Mouse (Mus musculus): ENCODE measurements around the gene Arhgef18.

The Arhgef18 gene

DNA sequence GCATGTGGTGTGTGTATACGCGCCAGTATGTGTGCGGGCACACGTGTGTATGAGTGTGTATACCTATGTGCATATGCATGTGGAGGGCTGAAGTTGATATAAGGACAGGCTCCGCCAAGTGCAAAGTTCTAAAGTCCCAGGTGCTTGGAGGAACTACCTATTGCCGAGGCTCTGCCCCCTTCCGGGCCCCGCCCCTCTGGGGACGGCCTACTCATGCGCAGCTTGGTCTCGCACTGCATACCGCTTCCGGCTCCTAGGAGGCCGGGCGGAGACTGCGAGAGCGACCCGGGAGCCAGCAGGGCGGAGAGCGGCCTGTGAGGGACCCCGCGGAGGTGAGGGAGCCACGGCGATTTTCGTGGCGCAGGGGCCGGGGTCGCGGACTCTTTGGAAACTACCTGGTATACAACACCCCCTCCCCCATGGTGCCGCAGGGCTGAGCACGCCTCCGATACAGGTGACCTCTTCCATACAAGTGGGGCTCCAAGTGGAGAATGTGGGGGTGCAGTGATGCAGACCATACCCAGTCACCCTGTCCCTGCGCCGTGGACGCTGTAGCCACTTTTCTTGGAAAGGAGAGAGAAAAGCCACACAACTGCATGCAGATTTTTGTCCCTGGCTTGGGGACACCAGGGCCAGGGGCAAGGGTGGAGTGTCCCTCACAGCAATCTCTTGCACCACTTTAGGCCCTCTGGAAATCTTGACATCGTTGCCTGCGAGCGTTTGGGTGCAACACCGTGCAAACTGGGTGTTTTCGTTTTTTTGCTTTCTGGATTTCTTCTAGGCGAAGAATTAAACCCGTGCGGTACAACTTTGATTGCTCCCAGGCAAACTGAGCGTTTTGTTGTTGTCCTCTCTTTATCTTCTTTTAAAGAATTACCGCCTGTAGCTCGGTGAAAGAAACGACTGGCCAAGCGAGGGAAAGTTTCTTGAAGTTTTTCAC is at the start of gene Arhgef18:
TSS of gene Arhgef18 (plus strand) at position 236 of the 940 bp plus-strand sequence.
- DNase-seq (ENCODE audit: low spot score) = peak; percentile 89

DNA sequence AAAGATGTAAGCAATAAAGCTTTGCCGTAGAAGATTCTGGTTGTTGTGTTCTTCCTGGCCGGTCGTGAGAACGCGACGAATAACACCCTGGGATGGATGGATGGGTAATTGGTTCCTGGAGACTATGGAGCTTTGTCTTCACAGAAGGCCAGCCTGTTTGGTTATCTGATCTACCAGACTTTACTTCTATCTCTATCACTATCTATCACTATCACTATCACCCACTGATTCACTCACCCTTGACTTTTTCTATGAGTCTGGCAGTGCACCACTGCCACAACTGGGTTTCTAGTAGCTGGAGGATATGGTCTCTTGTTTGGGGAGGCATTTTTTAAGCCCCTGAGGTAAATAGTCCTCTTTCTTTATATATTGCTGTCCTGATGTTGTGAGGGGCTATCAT is 47.5 kb upstream of the Arhgef18 start:
- no peak for DNase-seq (ENCODE audit: low spot score)

DNA sequence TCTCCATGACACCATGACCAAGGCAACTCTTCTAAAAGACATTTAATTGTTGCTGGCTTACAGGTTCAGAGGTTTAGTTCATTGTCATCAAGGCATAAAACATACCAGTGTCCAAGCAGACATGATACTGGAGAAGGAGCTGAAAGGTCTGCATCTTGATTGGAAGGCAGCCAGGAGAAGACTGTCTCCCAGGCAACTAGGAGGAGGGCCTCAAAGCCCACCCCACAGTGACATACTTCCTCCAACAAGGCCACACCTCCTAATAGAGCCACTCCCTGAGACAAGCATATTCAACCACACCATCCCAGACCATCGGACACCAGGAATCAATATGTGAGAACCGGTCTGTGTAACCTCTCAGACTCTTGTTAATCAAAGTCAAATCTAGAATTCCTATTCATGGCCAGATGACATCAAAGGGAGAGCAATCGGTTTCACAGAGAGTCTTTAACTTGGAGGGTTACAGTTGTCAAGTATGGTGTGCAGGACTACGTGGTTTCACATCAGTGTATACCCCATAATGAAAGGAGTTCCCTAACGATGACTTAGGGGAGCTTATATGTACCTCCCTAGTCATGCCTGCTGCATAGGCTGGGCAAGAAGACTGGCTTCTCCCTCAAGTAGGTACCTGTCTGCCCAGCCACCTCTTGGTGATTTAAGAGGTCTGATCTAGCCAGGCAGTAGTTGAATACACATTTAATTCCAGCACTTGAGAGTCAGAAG is 46.0 kb upstream of the Arhgef18 start:
- DNase-seq (ENCODE audit: low spot score) = no peak

DNA sequence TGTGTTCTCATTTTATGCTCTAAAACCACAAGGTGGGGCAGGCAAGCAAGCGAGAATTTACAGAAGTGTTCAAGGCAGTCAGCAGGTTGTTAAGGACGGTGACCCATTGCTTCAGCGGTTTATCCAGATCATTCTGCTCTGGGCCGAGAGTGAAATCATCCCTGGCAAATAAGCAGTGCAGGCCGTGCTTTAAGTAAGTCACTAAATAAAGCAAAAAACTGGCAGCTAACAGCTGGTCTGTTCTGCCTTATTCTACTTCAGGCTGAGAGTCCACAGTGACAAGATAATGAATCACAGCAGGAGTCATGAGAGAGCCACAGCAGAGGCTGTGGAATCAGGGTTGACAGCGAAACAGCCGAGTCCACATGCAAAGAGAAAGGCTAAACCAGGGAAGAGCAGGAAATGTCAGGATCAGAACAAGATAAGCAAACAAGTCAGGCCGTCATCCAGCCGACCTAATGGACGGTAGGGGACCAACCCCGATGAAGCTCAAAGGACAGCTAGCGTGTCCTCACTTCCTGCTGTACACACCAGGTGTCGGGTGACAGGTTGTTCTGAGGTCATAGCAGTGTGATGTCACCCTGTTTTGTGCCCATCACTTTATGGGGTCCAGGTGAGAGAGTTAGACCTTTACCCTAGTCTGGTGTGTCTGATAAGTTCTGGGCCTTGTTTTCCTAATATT is 44.5 kb upstream of the Arhgef18 start:
- peak; percentile 54 for DNase-seq (ENCODE audit: low spot score)

DNA sequence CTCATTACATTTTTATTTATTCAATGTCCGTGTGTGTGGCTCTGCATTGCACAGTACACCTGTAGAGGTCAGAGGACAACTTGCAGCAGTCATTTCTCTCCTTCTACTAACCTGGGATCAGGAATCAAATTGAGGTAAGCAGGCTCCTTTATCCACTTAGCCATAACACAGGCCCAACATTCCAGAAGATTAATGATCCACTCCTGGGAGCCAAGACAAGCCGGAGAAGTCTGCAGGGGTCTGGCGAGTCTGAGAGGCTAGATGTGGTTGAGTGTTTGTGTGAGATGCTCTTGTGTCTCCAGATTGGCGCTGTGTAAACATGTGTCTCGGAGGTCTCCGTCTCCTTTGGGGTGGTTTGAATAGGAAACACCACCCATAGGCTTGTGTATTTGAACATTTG is 42.1 kb upstream of the Arhgef18 start:
- no peak for DNase-seq (ENCODE audit: low spot score)

DNA sequence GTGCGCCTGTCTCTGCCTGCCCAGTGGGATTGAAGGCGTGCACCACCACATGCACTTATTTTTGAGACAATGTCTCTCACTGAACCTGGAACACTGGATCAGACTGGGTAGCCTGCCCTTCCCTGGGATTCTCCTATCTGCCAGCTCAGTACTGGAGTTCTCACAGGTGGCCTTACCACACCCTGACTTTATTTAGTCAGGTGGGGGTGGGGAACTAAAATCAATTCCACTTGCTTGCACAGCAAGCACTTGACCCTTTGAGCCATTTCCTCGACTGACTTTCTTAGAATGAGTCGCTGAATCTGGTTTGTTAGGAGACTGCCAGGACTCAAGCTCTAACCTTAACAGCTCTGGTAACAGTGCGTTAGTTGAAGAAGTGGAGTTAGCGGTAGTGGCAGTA is 40.1 kb upstream of the Arhgef18 start:
- peak; percentile 64 for DNase-seq (ENCODE audit: low spot score)

- DNase-seq (ENCODE audit: low spot score) = no peak
Measured at GRCm38 (mm10) chr8:3353189-3353810, 39.5 kb upstream of the Arhgef18 start, which contains the start of gene A430078G23Rik. Gene A430078G23Rik (plus strand): TSS chr8:3353415.

DNA sequence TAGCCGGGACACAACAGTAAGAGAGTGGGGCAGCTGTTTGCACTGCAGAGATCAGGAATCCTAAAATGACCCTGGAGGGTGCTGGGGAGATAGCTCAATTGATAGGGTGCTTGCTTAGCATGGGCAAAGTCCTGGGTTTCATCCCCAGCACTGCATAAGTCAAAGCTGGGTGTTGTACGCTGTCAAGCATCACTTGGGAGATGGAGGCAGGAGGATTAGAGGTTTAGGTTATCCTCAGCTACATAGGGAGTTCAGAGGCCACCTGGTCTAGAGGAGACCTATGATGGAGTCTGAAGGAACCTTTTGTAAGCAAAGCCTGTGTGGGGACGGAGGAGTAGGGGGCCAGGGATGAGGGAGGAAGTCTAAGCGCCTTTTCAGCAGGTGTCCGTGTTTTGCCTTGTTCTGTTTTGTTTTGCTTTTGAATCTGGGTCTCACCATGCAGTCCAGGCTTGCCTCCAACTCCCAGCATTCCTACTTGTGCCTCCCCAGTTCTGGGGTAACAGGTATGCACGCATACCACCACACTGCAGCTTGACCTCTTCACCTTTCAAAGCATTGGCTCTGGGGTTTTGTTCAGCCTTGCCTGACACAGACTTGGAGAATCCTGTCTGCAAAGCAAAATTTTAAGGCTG is 38.9 kb upstream of the Arhgef18 start:
- DNase-seq (ENCODE audit: low spot score) = no peak

- no peak for DNase-seq (ENCODE audit: low spot score)
Measured at GRCm38 (mm10) chr8:3354443-3354812, 38.4 kb upstream of the Arhgef18 start.

GRCm38 (mm10) chr8:3355586-3355985 is 37.2 kb upstream of the Arhgef18 start:
- no peak for DNase-seq (ENCODE audit: low spot score)

- DNase-seq (ENCODE audit: low spot score) = peak; percentile 53
Measured at GRCm38 (mm10) chr8:3358060-3358459, 34.7 kb upstream of the Arhgef18 start.

DNA sequence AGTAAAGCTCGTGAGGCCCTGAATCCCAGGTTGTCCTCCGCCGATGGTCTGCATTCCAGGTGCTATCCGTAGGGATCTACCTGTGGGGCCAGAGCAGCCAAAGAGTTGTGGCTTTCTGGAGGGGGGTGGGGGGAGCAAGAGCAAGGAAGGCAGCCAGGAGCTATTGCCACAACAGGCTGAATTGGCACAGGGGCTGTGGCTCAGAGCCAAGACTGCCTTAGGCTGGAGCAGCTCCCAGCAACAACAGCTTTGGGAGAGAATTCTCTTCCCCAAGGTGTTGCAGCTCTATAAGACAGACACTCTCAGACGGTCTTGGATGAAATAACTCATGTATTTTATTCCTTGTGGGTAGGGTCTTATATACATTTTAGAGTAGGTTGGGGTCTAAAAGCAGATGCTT is 25.7 kb upstream of the Arhgef18 start:
- DNase-seq (ENCODE audit: low spot score) = no peak

- no peak for DNase-seq (ENCODE audit: low spot score)
Measured at GRCm38 (mm10) chr8:3368091-3368490, 24.7 kb upstream of the Arhgef18 start.

GRCm38 (mm10) chr8:3375748-3376147 is 17.1 kb upstream of the Arhgef18 start:
- no peak for DNase-seq (ENCODE audit: low spot score)

DNA sequence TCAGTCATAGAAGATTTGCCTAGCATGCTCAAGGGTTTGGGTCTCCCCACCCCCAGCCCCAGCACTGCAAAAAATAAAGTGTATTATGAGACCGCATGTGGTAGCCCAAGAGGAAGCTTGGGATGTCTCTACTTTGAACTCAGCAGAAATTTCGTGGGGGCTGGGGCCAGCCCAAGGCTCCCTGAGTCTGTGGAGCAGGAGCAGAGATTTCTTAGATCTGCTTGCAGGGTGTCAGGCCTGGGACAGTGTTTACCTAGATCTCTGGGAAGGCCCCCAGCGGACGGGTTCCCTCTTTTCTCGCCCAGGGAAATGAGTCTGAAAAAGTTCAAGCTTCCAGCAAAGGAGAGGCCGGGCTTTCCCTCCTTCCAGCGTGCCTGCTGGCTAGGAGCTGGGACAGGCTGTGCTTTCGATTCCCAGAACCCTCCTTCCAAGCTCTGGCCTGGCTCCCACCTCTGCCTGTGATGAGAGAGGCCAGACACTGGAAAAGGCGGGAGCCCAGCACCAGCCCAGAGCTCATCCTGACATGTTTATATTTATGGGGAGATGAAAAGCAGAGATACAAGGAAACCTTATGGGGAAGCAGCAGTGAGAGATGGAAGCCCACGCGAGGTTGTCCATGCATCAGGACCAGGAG is 16.0 kb upstream of the Arhgef18 start:
- DNase-seq (ENCODE audit: low spot score) = peak; percentile 67

DNA sequence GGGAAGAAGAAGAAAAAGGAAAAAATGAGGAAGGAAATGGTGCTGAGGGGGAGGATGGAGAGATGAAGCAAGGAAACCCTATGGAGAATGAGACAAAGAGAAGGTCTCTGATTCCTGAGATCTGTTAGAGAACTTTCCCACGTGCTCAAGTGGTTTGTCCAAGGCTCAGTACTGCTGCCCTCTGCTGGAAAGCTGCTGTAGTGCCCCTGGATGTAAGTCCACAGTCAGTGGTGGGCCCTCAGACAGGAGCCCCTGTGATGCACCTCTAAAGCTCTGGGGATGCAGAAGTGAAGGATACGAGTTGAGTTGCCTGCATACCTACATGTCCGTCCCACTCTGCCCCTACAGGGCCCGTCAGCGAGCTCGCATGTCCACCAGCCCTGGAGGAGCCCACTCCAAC is 5.5 kb upstream of the Arhgef18 start:
- peak; percentile 65 for DNase-seq (ENCODE audit: low spot score)

DNA sequence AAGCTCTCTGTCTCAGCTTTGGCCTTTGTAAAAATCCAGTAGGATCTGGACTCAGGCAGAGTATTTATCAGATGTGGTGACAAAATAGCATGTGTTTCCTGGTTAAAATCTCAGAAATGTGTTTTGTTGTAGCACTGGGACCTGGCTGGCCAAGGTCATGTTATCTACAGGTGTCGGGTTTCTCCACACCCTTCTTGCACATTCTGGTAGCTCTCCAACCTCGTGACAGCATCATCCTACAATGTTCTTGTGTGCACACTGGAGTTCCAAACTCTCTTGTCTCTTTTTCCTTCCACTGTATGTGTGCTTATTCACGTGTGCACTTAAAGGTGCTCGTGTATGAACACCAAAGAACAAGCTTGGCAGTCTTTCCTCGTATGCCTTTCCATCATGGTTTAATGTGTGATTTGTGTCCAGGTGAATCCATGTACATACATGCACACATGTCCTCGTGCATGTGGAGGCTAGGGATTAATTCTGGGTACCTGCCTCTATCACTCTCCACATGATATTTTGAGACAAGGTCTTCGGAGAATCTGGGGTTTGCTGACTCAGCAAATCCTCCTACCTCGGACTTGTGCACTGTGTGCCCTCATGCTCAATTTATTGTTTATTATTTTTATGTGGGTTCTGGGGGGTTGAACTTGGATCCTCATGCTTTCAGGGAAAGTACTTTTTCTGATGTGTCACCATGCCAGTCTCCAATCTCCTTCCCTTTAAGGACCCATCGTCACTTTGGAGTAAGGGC is 4.0 kb upstream of the Arhgef18 start:
- no peak for DNase-seq (ENCODE audit: low spot score)

- no peak for DNase-seq (ENCODE audit: low spot score)
Measured at GRCm38 (mm10) chr8:3389506-3389905, 3.3 kb upstream of the Arhgef18 start.

GRCm38 (mm10) chr8:3392293-3392692 is 513 bp upstream of the Arhgef18 start:
- DNase-seq (ENCODE audit: low spot score) = no peak

- no peak for DNase-seq (ENCODE audit: low spot score)
Measured at GRCm38 (mm10) chr8:3394600-3394999, 1.8 kb downstream of the Arhgef18 start.
